Mouse (Mus musculus) urinary bladder, postnatal 14 days (tissue): ENCODE results near the gene Apobec1.
"Not testable (repeated sequence)": the region's sequence is repeated elsewhere in the genome, so short reads cannot be mapped to it uniquely, and the experiment has no call there.

Experiments
- DNase-seq: peaks from one replicate; pipeline ENCODE4 v3.0.0; 2021; ENCODE audit warnings: low spot score

Apobec1 gene

DNA sequence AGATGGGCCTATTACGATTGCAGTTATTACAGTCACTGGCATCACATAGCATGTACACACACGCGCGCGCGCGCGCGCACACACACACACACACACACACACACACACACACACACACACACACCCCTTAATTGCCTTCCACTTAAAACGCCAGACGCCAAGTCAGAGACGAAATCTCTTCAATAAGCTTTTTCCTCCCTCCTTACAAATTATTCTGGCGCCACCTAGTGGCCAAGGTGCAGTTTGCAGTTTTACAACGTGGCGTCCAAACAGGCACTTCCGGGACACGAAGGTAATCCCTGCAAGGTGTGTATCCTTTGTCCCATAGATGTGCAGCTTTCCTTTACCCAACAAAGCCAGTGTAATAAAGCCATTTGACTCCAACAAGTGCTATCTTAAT lies 41.8 kb downstream of the Apobec1 start:
- DNase-seq: peak; percentile 80

DNA sequence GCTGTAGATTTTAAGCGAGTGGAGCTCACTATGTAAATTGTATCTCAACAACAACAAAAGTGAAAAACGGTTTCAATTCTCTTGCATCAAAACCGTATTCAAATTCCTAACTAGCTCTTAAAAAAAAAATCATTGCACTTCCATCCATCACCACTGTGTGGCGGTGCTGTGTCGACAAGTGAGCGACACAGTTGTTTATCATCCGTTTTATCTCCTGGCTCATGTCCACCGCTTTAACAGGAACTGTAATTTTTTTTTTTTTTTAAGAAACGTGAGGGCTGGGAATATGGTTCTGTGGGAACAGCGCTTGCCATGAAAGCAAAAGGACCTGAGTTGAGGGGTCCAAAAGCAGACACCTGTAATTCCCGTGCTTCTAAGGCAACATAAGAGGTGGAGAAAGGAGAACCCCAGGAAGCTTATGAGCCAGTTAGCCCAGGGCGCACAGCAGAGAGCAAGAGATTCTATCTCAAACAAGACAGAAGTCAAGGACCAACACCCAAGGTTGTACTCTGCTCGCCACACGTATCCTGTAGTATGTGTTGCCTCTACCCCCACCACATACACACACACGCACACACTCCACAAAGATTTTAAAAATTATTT lies 45.2 kb downstream of the Apobec1 start:
- peak; percentile 81 for DNase-seq

DNA sequence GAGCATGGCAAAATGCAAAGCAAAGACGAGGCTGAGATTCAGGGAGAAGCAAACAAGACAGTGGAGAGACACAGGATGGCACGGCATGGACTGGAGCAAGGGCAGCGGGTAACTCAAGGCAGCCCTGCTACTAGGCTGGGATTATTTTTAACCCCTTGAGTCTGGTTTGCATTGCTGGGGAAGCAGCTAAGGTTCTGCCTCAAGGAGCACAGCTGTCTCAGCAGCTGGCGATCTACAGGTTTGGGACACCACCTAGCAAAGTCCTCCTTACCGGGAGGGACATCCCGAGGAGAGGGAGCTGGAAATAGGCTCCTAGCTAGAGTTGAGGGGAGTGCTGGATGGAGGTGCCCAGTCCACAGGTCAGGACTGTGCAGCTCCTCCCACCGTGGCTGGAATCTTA lies 47.0 kb downstream of the Apobec1 start:
- no peak for DNase-seq

DNA sequence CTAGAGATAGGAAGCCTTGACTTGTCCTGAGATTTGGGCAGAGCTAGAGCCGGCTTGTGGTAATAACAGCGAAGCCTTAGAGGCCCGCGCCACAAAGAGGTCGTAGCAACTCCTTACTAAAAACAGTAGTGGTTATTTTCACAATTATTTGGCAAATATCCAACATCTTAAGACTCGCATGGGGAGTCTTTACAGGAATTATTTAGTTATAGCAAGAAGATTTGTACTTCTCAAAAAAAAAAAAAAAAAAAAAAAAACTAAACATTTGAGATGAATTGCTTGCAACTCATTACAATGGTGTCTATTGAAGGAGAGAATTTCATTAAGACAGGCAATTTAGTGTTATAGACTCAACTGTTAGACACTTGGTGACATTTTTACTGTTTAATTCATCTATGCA lies 48.1 kb downstream of the Apobec1 start:
- DNase-seq: no peak

DNA sequence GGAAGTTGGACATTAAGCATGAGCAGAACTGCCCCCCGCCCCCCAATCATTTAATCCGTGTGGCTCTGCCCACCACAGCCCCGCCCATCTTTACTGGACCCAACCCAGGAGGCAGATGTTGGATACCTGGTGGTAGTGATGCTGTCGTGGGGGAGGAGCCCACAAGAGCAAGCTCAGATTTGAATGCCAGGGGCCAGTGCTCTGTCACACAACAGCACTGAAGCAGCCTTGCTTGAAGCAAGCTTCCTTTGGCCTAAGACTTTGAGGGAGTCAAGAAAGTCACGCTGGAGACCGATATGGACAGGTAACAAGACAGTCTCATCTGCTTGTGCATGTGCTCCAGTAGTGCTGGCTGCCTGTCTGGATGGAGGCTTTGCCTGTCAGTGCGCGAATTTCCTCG lies 48.6 kb downstream of the Apobec1 start, which contains the start of gene Aicda:
Aicda (plus strand) TSS at position 196 of the 400 bp plus-strand sequence.
- no peak for DNase-seq

DNA sequence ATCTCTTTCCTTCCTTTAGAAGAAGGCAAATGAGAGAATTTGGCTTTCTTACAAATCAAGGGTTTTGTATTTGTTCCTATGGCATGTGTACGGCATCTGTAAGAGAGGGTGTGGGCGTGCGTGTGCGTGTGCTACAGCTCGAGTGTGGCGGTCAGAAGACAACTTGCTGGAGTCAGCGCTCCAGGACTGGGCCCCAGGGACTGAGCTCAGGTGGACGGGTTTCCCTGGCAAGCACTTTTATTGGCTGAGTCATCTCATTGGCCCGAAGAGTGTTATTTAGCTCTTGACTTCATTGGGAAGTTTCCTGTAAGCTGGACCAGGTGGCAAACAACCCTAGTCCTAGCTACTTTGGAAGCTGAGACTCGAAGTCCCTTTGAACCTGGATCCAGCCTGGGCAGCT lies 56.3 kb downstream of the Apobec1 start:
- peak; percentile 38 for DNase-seq

DNA sequence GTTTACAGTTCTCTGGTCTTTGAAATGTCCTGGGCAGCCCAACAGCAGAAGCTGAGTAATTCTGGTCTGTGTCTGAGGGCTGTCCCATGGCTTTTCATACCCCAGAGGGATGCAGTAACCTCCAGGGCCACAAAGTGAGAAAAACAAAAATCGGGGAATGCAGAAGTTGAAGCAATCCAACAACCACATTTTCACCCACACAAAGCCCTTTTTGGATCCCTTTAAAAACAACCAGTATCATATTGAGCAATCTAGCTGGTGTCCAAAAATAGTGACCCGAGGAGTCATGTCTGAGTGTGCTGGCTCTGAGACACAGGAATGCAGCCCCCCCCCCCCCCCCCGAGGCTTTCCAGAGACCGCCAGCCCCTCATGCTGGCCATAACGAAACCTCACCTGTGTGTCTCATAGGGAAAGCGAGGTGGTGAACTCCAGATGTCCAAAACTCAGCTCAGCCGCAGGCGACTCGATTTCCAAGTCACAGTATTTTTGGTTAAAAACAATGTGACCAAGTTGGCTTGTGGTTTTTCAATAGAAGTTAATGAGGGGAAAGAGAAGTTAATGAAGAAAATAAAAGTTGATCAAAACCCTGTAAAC lies 56.9 kb downstream of the Apobec1 start:
- DNase-seq: no peak

DNA sequence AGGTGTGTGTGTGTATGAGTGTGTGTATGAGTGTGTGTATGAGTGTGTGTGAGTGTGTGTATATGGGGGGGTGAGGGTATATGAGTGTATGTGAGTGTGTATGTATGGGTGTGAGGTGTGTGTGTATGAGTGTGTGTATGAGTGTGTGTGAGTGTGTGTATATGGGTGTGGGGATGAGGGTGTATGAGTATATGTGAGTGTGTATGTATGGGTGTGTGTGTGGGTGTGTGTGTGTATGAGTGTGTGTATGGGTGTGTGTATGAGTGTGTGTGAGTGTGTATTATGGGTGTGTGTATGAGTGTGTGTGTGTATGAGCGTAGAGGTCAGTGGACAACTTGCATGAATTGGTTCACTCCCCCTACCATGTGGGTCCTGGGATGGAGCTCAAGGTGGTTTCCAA lies 57.6 kb downstream of the Apobec1 start:
- no peak for DNase-seq

DNA sequence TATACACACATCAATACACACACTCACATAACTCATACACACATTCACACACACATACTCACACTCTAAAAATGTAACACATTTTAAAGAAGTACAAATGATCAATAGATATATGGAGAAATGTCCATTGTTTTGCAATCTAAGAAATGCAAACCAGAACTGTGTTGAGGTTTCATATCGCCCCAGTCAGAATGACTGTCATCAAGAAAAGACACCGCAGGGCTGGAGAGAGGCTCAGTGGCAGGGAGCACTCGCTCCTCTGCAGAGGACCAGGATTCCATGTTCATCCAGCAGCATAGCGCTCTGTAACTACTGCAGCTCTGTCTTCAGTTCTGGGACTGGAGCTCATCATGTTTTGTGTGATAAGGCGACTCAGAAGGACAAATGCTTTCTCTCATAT lies 58.7 kb downstream of the Apobec1 start:
- DNase-seq: no peak

DNA sequence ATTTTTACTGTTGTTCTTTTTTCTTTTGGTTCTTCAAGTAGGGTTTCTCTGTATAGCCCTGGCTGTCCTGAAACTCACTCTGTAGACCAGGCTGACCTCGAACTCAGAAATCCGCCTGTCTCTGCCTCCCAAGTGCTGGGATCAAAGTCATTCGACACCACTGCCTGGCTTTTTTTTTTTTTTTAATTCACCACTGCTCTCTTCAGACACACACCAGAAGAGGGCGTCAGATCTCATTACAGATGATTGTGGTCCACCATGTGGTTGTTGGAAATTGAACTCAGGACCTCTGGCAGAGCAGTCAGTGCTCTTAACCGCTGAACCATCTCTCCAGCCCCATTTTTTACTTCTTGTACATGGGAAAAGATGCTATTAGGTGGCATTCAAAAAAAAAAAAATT lies 59.8 kb downstream of the Apobec1 start:
- DNase-seq: not testable (repeated sequence)

DNA sequence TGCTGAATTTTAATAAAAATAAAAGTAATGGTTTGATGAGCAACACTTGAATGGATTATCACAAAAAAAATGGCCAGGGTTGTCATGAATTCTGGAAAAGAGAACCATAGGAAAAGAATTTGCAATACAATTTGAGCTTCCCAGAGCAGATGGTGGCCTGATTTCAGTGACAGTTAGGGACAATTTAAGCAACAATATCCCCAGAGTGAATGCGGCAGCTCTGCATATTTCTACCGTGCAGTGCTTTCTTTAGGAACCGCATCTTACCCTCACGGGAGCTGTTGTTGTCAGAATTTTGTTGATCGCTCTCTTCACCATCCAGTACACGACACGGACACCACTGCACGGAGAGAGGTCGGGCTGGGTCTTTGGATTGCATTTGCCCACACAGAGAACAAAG lies 62.7 kb downstream of the Apobec1 start:
- no peak for DNase-seq

DNA sequence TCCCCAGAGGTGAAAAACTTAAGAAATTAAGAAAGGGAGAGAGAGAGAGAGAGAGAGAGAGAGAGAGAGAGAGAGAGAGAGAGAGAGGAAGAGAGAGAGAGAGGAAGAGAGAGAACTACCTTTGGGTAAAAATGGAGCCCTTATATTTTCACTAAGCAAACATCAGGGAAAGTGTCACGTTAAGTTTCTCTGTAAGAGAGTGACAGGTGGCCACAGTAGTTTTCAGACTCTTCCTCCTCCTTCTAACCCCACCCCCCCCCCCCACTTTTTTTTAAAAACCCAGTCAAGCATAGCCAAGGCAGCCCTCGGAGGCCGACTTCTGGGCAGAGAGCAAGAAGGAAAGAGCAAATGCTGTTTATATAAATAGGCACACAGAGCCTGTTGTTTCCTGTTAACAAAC lies 68.2 kb downstream of the Apobec1 start:
- DNase-seq: no peak

DNA sequence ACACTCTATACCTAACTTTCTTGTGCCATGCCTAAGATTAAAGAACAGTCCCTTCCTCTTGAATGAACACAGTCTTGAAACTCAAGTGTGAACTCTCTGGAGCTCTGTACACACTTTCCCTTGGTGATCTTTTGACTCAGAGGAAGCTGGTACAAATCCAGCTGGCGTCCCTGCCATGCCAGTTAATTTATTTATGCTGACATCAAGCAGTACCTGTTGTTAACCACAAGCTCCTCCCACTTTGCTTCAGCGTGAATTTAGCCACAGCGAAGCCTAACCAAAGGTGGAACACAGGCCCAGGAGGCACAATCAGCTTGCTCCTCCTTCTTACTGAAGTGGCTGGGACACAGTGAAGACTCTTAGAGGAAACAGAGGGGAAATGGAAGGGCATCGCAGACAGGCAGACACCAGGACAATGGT lies 69.4 kb downstream of the Apobec1 start:
- peak; percentile 43 for DNase-seq

DNA sequence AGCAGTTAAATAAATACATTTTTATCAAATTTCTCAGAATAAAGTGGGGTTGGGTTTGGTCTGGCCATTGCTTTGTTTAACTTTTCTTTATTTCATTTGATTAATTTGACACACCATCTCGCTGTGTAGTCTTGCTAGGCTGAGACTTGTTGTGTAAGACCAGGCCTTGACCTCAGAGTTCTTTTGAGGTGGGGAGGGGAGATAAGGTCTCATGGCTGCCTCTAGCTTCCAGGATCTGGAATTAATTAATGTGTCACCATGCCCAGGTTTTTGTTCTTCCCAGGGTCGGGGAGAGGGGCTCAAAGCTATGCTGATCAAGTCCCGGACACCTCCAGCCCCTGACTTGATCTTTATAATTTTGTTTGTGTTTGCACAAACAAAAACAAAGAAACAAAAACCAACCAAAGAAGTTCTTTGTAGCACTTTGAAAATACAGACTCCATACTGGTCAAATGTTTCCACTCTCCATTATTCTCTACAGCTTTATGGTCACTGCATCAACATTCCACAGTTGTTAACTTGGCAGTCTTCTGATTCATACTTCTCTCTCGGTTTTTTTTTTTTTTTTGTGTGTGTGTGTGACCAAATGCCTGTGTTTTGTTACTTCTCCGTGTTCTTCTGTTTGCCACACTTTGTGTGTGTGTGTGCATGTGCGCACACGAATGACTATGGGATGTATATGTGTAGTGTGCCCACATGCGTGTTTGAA lies 70.6 kb downstream of the Apobec1 start:
- no peak for DNase-seq

DNA sequence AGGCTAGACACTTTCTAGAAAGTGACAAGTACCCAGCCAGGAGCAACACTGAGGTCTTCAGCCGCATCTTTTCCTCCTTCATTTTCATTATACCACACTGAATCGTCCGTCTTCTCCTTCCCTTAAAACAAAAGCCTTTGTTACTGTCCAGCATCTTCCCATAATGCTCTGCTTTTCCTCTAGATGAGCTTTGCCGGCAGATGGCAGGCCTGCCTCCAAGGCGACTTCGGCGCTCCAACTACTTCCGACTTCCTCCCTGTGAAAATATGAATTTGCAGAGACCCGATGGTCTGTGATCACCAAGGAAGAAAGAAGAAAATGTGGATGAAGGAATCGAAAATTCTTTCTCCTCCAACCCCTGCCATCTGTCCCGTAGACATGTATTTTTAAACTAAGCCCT lies 74.1 kb downstream of the Apobec1 start:
- no peak for DNase-seq
